Mouse (Mus musculus): ENCODE measurements at regions not wholly inside any gene's neighbourhood (a gene's known extent, or its start where the extent isn't known, plus 50 kb on each side); places are given as distances from the start of the nearest gene placed in this dataset.

DNA sequence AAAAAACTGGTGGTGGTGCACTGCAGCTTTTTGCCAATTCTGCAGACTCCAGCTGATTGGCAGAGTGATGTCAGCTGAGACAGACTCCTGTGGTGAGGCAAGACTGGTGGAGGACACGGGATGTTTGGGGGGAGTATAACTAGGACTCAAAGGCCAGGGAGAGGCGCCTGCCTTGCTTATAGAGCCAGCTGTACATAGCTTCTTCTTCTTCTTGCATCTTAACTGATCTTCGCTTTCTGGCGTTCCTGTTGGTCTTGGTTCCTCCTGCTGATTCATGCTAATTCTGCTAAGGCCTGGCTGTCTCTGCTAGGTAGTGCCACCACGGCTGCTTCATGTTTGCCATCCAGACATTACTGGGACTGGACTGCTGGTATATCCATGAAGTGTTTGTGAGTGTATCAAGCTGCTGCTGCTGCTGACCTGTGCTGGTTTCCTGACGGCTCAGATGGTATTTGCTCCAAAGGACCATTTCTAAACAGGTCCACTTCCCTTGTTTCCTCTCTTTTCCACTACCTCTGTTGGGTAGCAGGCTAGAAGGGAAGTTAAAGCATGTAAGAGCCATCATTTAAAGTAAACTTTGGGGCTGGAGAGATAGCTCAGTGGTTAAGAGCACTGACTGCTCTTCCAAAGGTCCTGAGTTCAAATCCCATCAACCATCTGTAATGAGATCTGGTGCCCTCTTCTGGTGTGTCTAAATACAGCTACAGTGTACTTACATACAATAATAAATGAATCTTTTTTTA lies 53.2 kb upstream of the Eml4 start:
- H3K4me2 ChIP-seq (ENCODE audit: low read depth, low read length, severe bottlenecking), result no peak overlapping the region
- no peaks in the 10 kb centered on the region for H3K9me3 ChIP-seq (ENCODE audit: control insufficient read depth, low read length)
- H3K36me3 ChIP-seq (ENCODE audit: control insufficient read depth, insufficient read depth, low read length), result no peaks in the 10 kb centered on the region
- H3K9ac ChIP-seq (ENCODE audit: low read length), result no peak overlapping the region
- H3K27me3 ChIP-seq (ENCODE audit: control insufficient read depth, insufficient read depth, low read length), result no peaks in the 10 kb centered on the region
- ATAC-seq (replicated peaks; ENCODE audit: low FRiP score) (no peak), DNase-seq (ENCODE audit: low spot score) (no peak)
- no peak overlapping the region for H3K4me3 ChIP-seq (ENCODE audit: low read depth, low read length)
- H3K27ac ChIP-seq (ENCODE audit: low read depth, low read length), result no peak overlapping the region
- no peaks in the 10 kb centered on the region for H3K4me1 ChIP-seq (replicated peaks; ENCODE audit: control insufficient read depth, insufficient read depth, low read length)
- 75% methylated on average over 6 of the region's 6 CpGs for WGBS

Data from forebrain, embryonic 11.5 days (tissue).